Mouse (Mus musculus): Measurements from ENCODE around the gene Kalrn. TPM values are rescaled to one million over a fixed set of nuclear protein-coding genes. Genes with fewer than 3 reads are reported as not detected.

Gene Kalrn
- polyA plus RNA-seq, 1 experiment = 0.15 TPM

- TF ChIP-seq GATA1 (IDR thresholded peaks at IDR 0.05; ENCODE audit: low read length) (no peak), TAL1 (IDR thresholded peaks at IDR 0.05; ENCODE audit: low read length) (no peak)
- H3K27me3 ChIP-seq (ENCODE audit: control insufficient read depth) = no peaks in the 10 kb centered on the region
- no peaks in the 10 kb centered on the region for H3K36me3 ChIP-seq (ENCODE audit: control insufficient read depth)
- H3K4me1 ChIP-seq (ENCODE audit: control insufficient read depth) = no peaks in the 10 kb centered on the region
- H3K4me3 ChIP-seq (replicated peaks) = no peak overlapping the region
- no peaks in the 10 kb centered on the region for H3K9me3 ChIP-seq (ENCODE audit: control insufficient read depth, low read length)
Measured at GRCm38 (mm10) chr16:34211243-34211642, 362.1 kb downstream of the Kalrn start.

- TF ChIP-seq TAL1 (IDR thresholded peaks at IDR 0.05; ENCODE audit: low read length) = no peak
- no peak for TF ChIP-seq GATA1 (IDR thresholded peaks at IDR 0.05; ENCODE audit: low read length)
- no peaks in the 10 kb centered on the region for H3K9me3 ChIP-seq (ENCODE audit: control insufficient read depth, low read length)
Measured at GRCm38 (mm10) chr16:34208748-34209147, 364.6 kb downstream of the Kalrn start.

GRCm38 (mm10) chr16:34207972-34208371 is 365.4 kb downstream of the Kalrn start:
- TF ChIP-seq TAL1 (IDR thresholded peaks at IDR 0.05; ENCODE audit: low read length) = no peak
- TF ChIP-seq GATA1 (IDR thresholded peaks at IDR 0.05; ENCODE audit: low read length) = no peak
- Histone ChIP-seq H3K36me3 (ENCODE audit: control insufficient read depth) (no peaks in the 10 kb centered on the region), H3K4me1 (ENCODE audit: control insufficient read depth) (no peaks in the 10 kb centered on the region), H3K4me3 (replicated peaks) (no peak overlapping the region), H3K9me3 (ENCODE audit: control insufficient read depth, low read length) (no peaks in the 10 kb centered on the region), H3K27me3 (ENCODE audit: control insufficient read depth) (no peaks in the 10 kb centered on the region)

More at GRCm38 (mm10) chr16:34208748-34209147, 364.6 kb downstream of the Kalrn start:
- Histone ChIP-seq H3K4me3 (replicated peaks) (no peak overlapping the region), H3K27me3 (ENCODE audit: control insufficient read depth) (no peaks in the 10 kb centered on the region), H3K36me3 (ENCODE audit: control insufficient read depth) (no peaks in the 10 kb centered on the region), H3K4me1 (ENCODE audit: control insufficient read depth) (no peaks in the 10 kb centered on the region)

- H3K4me1 ChIP-seq (ENCODE audit: control insufficient read depth) = no peaks in the 10 kb centered on the region
- H3K36me3 ChIP-seq (ENCODE audit: control insufficient read depth) = no peaks in the 10 kb centered on the region
- no peaks in the 10 kb centered on the region for H3K9me3 ChIP-seq (ENCODE audit: control insufficient read depth, low read length)
- no peak overlapping the region for H3K4me3 ChIP-seq (replicated peaks)
- TF ChIP-seq TAL1 (IDR thresholded peaks at IDR 0.05; ENCODE audit: low read length) (no peak), GATA1 (IDR thresholded peaks at IDR 0.05; ENCODE audit: low read length) (no peak)
- no peaks in the 10 kb centered on the region for H3K27me3 ChIP-seq (ENCODE audit: control insufficient read depth)
Measured at GRCm38 (mm10) chr16:34204527-34205139, 368.7 kb downstream of the Kalrn start.

GRCm38 (mm10) chr16:34199543-34199942 is 373.8 kb downstream of the Kalrn start:
- Histone ChIP-seq H3K36me3 (ENCODE audit: control insufficient read depth) (no peaks in the 10 kb centered on the region), H3K27me3 (ENCODE audit: control insufficient read depth) (no peaks in the 10 kb centered on the region), H3K4me3 (replicated peaks) (no peak overlapping the region), H3K4me1 (ENCODE audit: control insufficient read depth) (no peaks in the 10 kb centered on the region), H3K9me3 (ENCODE audit: control insufficient read depth, low read length) (no peaks in the 10 kb centered on the region)
- TF ChIP-seq GATA1 (IDR thresholded peaks at IDR 0.05; ENCODE audit: low read length) = no peak
- TF ChIP-seq TAL1 (IDR thresholded peaks at IDR 0.05; ENCODE audit: low read length) = no peak

- no peak for TF ChIP-seq GATA1 (IDR thresholded peaks at IDR 0.05; ENCODE audit: low read length)
- TF ChIP-seq TAL1 (IDR thresholded peaks at IDR 0.05; ENCODE audit: low read length) = no peak
- Histone ChIP-seq H3K9me3 (ENCODE audit: control insufficient read depth, low read length) (no peaks in the 10 kb centered on the region), H3K36me3 (ENCODE audit: control insufficient read depth) (no peaks in the 10 kb centered on the region), H3K27me3 (ENCODE audit: control insufficient read depth) (no peaks in the 10 kb centered on the region), H3K4me1 (ENCODE audit: control insufficient read depth) (no peaks in the 10 kb centered on the region), H3K4me3 (replicated peaks) (no peak overlapping the region)
Measured at GRCm38 (mm10) chr16:34192959-34193842, 380.1 kb downstream of the Kalrn start.

- Histone ChIP-seq H3K9me3 (ENCODE audit: control insufficient read depth, low read length) (no peaks in the 10 kb centered on the region), H3K4me3 (replicated peaks) (no peak overlapping the region), H3K27me3 (ENCODE audit: control insufficient read depth) (no peaks in the 10 kb centered on the region), H3K36me3 (ENCODE audit: control insufficient read depth) (no peaks in the 10 kb centered on the region), H3K4me1 (ENCODE audit: control insufficient read depth) (no peaks in the 10 kb centered on the region)
- TF ChIP-seq TAL1 (IDR thresholded peaks at IDR 0.05; ENCODE audit: low read length) = no peak
- no peak for TF ChIP-seq GATA1 (IDR thresholded peaks at IDR 0.05; ENCODE audit: low read length)
Measured at GRCm38 (mm10) chr16:34184721-34185120, 388.6 kb downstream of the Kalrn start.

GRCm38 (mm10) chr16:34183186-34183585 is 390.1 kb downstream of the Kalrn start:
- TF ChIP-seq GATA1 (IDR thresholded peaks at IDR 0.05; ENCODE audit: low read length) = no peak
- no peak for TF ChIP-seq TAL1 (IDR thresholded peaks at IDR 0.05; ENCODE audit: low read length)
- no peaks in the 10 kb centered on the region for H3K36me3 ChIP-seq (ENCODE audit: control insufficient read depth)
- H3K4me1 ChIP-seq (ENCODE audit: control insufficient read depth) = no peaks in the 10 kb centered on the region
- H3K9me3 ChIP-seq (ENCODE audit: control insufficient read depth, low read length) = no peaks in the 10 kb centered on the region
- no peaks in the 10 kb centered on the region for H3K27me3 ChIP-seq (ENCODE audit: control insufficient read depth)
- H3K4me3 ChIP-seq (replicated peaks) = no peak overlapping the region

- no peak for TF ChIP-seq GATA1 (IDR thresholded peaks at IDR 0.05; ENCODE audit: low read length)
- TF ChIP-seq TAL1 (IDR thresholded peaks at IDR 0.05; ENCODE audit: low read length) = no peak
- no peak overlapping the region for H3K4me3 ChIP-seq (replicated peaks)
- no peaks in the 10 kb centered on the region for H3K36me3 ChIP-seq (ENCODE audit: control insufficient read depth)
- no peaks in the 10 kb centered on the region for H3K4me1 ChIP-seq (ENCODE audit: control insufficient read depth)
- H3K9me3 ChIP-seq (ENCODE audit: control insufficient read depth, low read length) = no peaks in the 10 kb centered on the region
- no peaks in the 10 kb centered on the region for H3K27me3 ChIP-seq (ENCODE audit: control insufficient read depth)
Measured at GRCm38 (mm10) chr16:34175625-34176024, 397.7 kb downstream of the Kalrn start.
